Mouse (Mus musculus) liver, postnatal 0 days (tissue): ENCODE results near the gene Mturn. TPM values are rescaled to one million over a fixed set of nuclear protein-coding genes. Genes with fewer than 3 reads are reported as not detected.
A peak's percentile ranks its signal among the peaks of the same experiment; 100 is the strongest.

Experiments
- ATAC-seq: fragments of 200-750 bp; cut with Nextera tagmentation; 2 replicates; pipeline ENCODE4 v1.8.0; 2017; ENCODE audit warnings: mild to moderate bottlenecking, moderate library complexity
- DNase-seq: peaks from one replicate; pipeline ENCODE4 v3.0.0-alpha.2; 2016
- H3K27ac ChIP-seq: fragments of 300-500 bp; sonication (generic); 2 replicates; pipeline ENCODE4 v1.5.1; 2014; ENCODE audit warnings: antibody characterized with exemption, moderate library complexity, mild to moderate bottlenecking, low read depth
- H3K27me3 ChIP-seq: fragments of 300-500 bp; sonication (generic); 2 replicates; pipeline ENCODE4 v1.6.1; 2014; ENCODE audit warnings: low read length, control low read depth, mixed read lengths; ENCODE audit not compliant: insufficient read depth
- H3K36me3 ChIP-seq: fragments of 300-500 bp; sonication (generic); replicated peaks from 2 replicates; pipeline ENCODE4 v1.6.1; 2014; ENCODE audit warnings: mild to moderate bottlenecking, control low read depth, low read length, moderate library complexity, mixed read lengths; ENCODE audit not compliant: insufficient read depth
- H3K4me1 ChIP-seq: fragments of 300-500 bp; sonication (generic); 2 replicates; pipeline ENCODE4 v1.6.1; 2014; ENCODE audit warnings: antibody characterized with exemption, mild to moderate bottlenecking, control low read depth; ENCODE audit not compliant: insufficient read depth
- H3K4me2 ChIP-seq: fragments of 300-500 bp; sonication (generic); 2 replicates; pipeline ENCODE4 v1.6.1; 2014; ENCODE audit warnings: low read depth, mild to moderate bottlenecking, low read length, moderate library complexity, mixed read lengths
- H3K4me3 ChIP-seq: fragments of 300-500 bp; sonication (generic); 2 replicates; pipeline ENCODE4 v1.5.1; 2014; ENCODE audit warnings: low read depth, low read length
- H3K9ac ChIP-seq: fragments of 300-500 bp; sonication (generic); replicated peaks from 2 replicates; pipeline ENCODE4 v1.6.1; 2014; ENCODE audit warnings: mild to moderate bottlenecking, moderate library complexity
- H3K9me3 ChIP-seq: fragments of 300-500 bp; sonication (generic); 2 replicates; pipeline ENCODE4 v1.6.1; 2016; ENCODE audit warnings: mild to moderate bottlenecking, control low read depth, low read length, mixed read lengths
- CTCF ChIP-seq: sonication (generic); IDR thresholded peaks from 2 replicates; pipeline ENCODE4 v1.5.1; 2016; ENCODE audit warnings: antibody characterized with exemption, low read depth
- EP300 ChIP-seq: IDR thresholded peaks from 2 replicates; pipeline ENCODE4 v1.6.1; 2016; ENCODE audit warnings: antibody characterized with exemption, low read depth, mild to moderate bottlenecking
- WGBS: fragments of 180-500 bp; shearing (Covaris S2); extraction: QIAGEN DNeasy Blood & Tissue Kit; methylation state at CpG from one replicate; pipeline ENCODE4 v1.1.7; 2014; ENCODE audit not compliant: insufficient replicate concordance; 5-methylcytosine and 5-hydroxymethylcytosine counted together
- polyA plus RNA-seq: library from polyadenylated mRNA; unstranded; fragments of >200 nt; fragmentation: Nextera tagmentation; extraction: Ambion mirVana; gene quantifications from 2 replicates; pipeline ENCODE4 v1.2.1, GENCODE M21; 2015

Gene Mturn
- polyA plus RNA-seq, 1 experiment from 2014 or later = 4.0 TPM

- Histone ChIP-seq H3K27me3 (peaks cover 14% of the 10 kb centered on the region; the same call in 1 of the 2 replicates), H3K9me3 (peaks cover 3% of the 10 kb centered on the region; the same call in 1 of the 2 replicates), H3K9ac (no peak overlapping the region), H3K4me3 (no peak overlapping the region), H3K36me3 (no peaks in the 10 kb centered on the region), H3K4me1 (peaks cover 5% of the 10 kb centered on the region), H3K27ac (no peak overlapping the region), H3K4me2 (no peak overlapping the region)
- TF ChIP-seq EP300 (no peak), CTCF (no peak)
- 55% methylated on average over 3 of the region's 3 CpGs for WGBS
- ATAC-seq = no peak
- no peak for DNase-seq
Observed at GRCm38 (mm10) chr6:54706611-54707172, 25.3 kb downstream of the Mturn start.

- Histone ChIP-seq H3K4me3 (no peak overlapping the region), H3K36me3 (no peaks in the 10 kb centered on the region), H3K27ac (no peak overlapping the region), H3K9me3 (peaks cover 3% of the 10 kb centered on the region; the same call in 1 of the 2 replicates), H3K9ac (no peak overlapping the region), H3K4me2 (no peak overlapping the region), H3K4me1 (peaks cover 5% of the 10 kb centered on the region), H3K27me3 (0 out of 2 replicates have a peak, but pooled peaks cover 11% of the 10 kb centered on the region)
- ATAC-seq (no peak), DNase-seq (no peak)
- 79% methylated on average over 4 of the region's 4 CpGs for WGBS
- TF ChIP-seq CTCF (no peak), EP300 (no peak)
Observed at GRCm38 (mm10) chr6:54708646-54709045, 27.2 kb downstream of the Mturn start.

- no peaks in the 10 kb centered on the region for H3K36me3 ChIP-seq
- no peak for TF ChIP-seq CTCF
Observed at GRCm38 (mm10) chr6:54715697-54716096, 34.3 kb downstream of the Mturn start.

GRCm38 (mm10) chr6:54718779-54719685 is 37.6 kb downstream of the Mturn start:
- H3K9ac ChIP-seq = no peak overlapping the region
- H3K4me1 ChIP-seq = peaks cover 21% of the 10 kb centered on the region
- peak overlapping the region; percentile 38 for H3K4me2 ChIP-seq
- no peaks in the 10 kb centered on the region for H3K9me3 ChIP-seq
- 29% methylated on average over 15 of the region's 15 CpGs for WGBS
- TF ChIP-seq CTCF = no peak
- TF ChIP-seq EP300 = no peak
- peak; percentile 41 for DNase-seq
- H3K4me3 ChIP-seq = no peak overlapping the region
- peak; percentile 65 for ATAC-seq
- H3K27me3 ChIP-seq = no peaks in the 10 kb centered on the region
- no peaks in the 10 kb centered on the region for H3K36me3 ChIP-seq
- peak overlapping the region; percentile 39; the same call in 1 of the 2 replicates for H3K27ac ChIP-seq

More at GRCm38 (mm10) chr6:54715697-54716096, 34.3 kb downstream of the Mturn start:
- Histone ChIP-seq H3K9me3 (no peaks in the 10 kb centered on the region; the same call in 1 of the 2 replicates), H3K9ac (no peak overlapping the region), H3K4me2 (0 out of 2 replicates have a peak overlapping the region, but pooled peaks have one; percentile 9), H3K4me1 (peaks cover 21% of the 10 kb centered on the region), H3K27ac (peak overlapping the region; percentile 29; the same call in 1 of the 2 replicates), H3K27me3 (no peaks in the 10 kb centered on the region), H3K4me3 (no peak overlapping the region)
- 8% methylated on average over 2 of the region's 2 CpGs for WGBS
- ATAC-seq = peak; percentile 3; the same call in 1 of the 2 replicates
- DNase-seq = no peak

GRCm38 (mm10) chr6:54719686-54720310 is 38.4 kb downstream of the Mturn start:
- H3K27me3 ChIP-seq = no peaks in the 10 kb centered on the region
- H3K4me1 ChIP-seq = peaks cover 21% of the 10 kb centered on the region
- DNase-seq (peak; percentile 42), ATAC-seq (peak; percentile 66)
- no peaks in the 10 kb centered on the region for H3K9me3 ChIP-seq
- WGBS = 39% methylated on average over 14 of the region's 14 CpGs
- H3K9ac ChIP-seq = no peak overlapping the region
- TF ChIP-seq EP300 (no peak), CTCF (no peak)
- no peaks in the 10 kb centered on the region for H3K36me3 ChIP-seq
- no peak overlapping the region for H3K4me3 ChIP-seq
- 0 out of 2 replicates have a peak overlapping the region, but pooled peaks have one; percentile 12 for H3K27ac ChIP-seq
- H3K4me2 ChIP-seq = peak overlapping the region; percentile 18; the same call in 1 of the 2 replicates
